Mouse (Mus musculus): ENCODE results near the gene Abcd4.

Gene Abcd4

DNA sequence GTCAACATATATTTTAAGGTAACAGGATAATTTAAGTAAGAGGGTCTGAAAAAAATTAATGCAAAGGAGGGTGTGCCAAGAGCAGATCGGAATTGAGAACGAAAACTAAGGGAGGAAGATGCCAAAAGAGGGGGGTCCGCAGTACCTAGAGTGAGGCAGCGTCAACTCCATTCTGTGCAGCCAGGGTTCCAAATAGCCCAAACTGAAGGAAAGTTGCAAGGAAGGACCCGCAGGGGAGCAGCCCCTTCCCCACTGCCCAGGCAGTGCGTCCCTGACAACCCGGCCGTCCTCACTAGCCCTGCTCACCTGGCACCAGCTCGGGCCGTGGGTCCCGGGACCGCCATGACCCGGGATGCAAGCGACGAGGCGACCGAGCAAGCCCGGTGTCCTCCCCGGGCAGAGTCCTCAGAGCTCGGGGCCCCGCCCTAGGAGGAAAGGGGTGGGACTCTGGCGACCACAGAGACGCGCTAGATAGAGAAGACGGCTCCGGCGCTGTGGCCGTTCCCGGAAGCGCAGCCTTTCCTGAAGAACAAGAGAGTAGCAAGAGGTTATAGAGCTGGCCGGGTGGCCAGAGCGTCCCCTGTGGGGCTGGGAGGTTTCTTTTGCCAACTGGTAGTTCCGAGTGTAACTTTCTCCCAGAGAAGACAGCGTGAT lies at the start of gene Abcd4:
TSS of gene Abcd4 (minus strand) at position 437 of the 654 bp plus-strand sequence.
- DNase-seq (ENCODE audit: low spot score in 2 of 2) = peak; percentile 90 to 96

DNA sequence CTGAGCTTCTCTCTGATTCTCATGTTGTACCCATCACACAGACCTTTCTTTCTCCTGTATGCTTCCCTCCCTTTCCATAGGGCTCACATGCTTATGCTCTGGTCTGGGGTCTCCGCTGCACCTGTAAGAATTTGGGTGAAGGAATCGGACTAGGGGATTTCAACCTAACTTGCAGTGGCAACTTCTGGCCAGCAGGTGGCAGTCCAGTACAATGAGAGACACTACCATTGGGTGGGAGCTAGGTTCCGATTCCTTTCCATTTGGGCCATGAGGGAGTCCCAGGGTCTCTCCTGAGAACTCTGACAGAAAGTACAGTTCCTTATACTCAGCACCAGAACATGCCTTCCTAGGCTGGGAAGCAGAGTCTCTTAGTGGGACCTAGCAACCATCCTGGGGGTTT lies 36.7 kb upstream of the Abcd4 start:
- peak; percentile 38 to 40 for DNase-seq (ENCODE audit: low spot score in 2 of 2)

DNA sequence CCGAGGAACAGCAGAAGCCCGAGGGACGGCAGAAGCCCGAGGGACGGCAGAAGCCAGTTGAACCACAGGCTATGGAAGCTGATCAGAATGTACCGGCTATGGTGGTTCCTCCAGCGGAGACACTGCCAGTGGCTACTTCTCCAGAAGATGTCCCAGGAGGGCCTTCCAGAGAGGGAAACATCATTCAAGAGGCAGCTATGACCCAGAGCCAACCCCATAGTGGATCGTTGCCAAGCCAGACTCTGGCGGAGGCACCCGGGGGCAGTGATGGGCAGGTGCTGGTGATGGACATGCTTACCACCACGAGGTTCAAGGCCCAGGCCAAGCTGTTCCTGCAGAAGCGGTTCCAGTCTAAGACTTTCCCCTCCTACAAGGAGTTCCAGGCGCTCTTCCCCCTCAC lies 33.0 kb upstream of the Abcd4 start:
- no peak for DNase-seq (ENCODE audit: low spot score in 2 of 2)

DNA sequence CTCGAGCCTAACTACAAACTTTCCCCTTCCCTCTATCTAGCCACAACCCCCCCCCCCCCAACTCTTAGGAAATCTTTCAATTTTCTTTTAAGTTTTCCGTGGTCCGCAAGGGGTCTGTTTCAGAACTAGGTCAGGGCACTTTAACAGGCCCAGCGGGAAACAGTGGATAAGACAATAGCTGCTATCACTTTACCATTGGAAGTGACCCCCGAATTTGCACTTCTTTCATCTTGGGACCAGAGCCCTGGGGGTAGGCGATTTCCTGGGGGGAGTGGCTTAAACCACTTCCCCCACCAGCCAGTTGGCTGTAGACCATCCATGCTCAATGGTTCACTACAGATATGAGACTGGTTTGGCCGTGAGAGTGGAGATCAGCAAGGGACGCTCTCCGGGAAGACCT lies 23.4 kb upstream of the Abcd4 start, which contains the start of gene Vrtn:
TSS of gene Vrtn (plus strand) at position 366 of the 400 bp plus-strand sequence.
- DNase-seq (ENCODE audit: low spot score in 2 of 2) = no peak

DNA sequence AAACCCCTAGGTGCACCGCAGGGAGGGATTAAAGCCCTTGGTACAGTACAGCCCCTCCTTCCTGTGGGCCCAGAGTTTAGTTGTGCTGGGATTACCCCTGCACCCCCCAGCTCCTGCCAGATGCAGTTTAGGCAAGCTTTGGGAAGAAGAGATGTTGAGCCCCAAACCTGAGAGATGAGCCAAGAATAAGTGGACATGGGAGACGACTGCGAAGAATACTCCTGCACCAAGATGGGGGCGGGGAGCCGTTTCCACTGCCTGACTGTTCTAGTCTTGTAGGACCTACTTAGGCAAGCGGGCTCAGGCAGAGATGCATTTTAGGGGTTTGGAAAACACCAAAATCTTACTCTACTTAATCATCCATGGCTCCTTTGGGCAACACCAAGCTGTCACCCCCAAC lies 23.0 kb upstream of the Abcd4 start:
- no peak for DNase-seq (ENCODE audit: low spot score in 2 of 2)

DNA sequence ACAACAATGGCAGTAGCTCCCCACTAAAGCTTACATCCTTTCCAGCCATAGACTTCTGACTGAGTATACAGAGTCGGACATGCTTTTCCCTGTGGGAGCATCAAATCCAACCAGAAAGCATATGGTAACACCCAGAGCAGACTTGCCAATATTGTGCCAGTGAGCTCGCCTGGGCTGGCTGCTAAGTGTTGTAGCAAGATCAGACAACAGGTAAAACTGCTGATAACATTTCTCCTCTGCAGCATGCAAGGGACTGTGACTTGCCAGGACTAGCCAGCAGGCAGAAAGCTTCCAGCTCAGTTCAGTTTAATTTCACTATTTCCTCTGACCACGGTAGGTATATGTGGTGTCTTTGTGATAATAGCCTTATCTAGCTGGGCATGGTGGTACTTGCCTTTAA lies 14.7 kb upstream of the Abcd4 start:
- peak; percentile 16 to 44 for DNase-seq (ENCODE audit: low spot score in 2 of 2)

DNA sequence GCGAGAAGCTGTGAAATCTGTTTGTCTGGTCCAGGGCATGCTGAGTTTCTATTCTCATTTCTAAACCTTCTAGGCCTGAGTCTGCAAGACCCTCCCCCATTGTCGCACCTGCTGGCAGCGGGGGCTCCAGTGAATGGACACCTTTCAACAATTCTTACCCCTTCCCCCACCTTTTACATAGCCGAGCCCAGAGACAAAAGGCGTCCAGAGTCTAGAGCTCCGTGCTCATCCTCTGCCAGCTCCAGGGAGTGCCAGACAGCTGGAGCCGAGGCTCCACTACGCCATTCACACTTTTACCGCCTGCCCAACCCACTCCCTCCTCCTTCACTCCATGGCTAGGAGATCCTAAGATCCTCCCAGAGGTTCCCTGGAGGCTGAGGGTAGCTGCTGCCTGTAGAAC lies 7.9 kb upstream of the Abcd4 start:
- no peak for DNase-seq (ENCODE audit: low spot score in 2 of 2)

DNA sequence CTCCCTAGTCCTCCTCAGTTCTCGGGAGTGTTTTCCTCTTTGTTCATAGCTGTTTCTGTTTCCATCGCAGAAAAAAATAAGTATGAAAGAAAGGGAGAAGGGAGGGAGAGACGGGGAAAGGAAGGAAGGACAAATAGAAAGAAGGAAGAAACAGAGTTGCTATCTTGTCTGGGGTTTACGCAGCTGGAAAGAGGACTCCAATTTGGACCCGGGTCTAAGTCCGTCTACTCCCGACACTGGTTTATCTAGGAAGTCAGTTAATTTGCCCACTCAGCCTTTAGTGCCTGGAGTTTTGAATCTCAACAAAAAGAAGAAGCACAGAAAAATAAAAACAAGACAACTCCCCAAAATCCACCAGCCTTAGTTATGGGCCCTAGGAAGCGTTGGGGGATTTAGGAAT lies 7.4 kb upstream of the Abcd4 start:
- DNase-seq (ENCODE audit: low spot score in 2 of 2) = no peak

DNA sequence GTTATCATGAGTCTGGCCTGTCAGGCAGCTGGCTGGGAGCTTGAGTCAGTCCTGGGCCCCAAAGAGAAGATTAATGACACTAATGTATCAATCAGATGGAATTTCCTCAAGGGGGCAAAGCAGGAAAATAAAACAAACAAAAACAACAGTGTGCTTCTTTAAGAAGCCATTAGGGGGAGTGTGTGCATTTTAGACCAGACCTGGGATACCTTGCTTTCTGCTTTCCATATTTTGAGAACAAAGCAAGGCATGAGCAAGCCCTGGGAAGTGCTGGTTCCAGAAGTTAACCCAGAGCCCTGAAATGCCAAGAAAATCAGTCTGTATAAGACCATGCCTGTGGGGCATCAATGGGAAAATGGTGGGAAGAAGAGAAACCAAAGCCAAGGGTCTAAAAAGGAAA lies 3.8 kb upstream of the Abcd4 start:
- DNase-seq (ENCODE audit: low spot score in 2 of 2) = no peak

DNA sequence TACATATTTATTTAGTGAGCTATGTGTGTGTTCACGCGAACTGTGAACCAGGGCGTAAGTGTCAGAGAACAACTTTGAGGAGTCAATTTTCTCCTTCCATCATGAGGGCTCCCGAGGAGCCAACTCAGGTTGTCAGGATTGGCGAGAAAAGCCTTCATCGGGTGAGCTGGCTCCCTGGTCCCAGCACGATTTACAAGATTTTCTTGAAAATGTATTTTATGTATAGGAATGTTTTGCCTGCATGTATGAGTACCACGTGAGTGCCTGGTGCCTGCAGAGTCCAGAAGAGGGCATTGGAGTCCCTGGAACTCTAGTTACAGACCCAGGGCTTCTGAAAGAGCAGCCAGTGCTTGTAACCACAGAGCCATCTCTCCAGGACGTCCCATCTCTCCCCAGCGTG lies 450 bp upstream of the Abcd4 start:
- DNase-seq (ENCODE audit: low spot score in 2 of 2) = no peak

DNA sequence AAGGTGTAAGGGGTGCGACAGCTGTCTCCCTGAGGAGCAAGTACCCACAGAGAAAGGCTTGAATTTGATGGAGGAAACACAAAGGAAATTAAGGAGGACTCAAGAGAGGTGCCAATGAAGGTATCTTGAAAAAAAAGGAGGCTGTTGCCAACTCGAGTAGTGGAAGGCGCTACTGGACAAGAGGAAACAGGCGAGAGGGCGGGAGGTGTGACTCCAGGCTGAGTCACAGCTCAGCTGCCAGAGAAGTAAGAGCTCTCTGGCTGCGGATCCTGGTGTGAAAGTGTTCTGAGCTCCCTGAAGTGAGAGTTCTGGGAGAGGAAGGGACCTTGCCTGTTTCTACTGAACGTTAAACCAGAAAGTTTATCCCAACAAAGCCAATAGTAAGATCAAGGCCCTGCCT lies 2.7 kb downstream of the Abcd4 start:
- peak; percentile 44 to 67 for DNase-seq (ENCODE audit: low spot score in 2 of 2)

DNA sequence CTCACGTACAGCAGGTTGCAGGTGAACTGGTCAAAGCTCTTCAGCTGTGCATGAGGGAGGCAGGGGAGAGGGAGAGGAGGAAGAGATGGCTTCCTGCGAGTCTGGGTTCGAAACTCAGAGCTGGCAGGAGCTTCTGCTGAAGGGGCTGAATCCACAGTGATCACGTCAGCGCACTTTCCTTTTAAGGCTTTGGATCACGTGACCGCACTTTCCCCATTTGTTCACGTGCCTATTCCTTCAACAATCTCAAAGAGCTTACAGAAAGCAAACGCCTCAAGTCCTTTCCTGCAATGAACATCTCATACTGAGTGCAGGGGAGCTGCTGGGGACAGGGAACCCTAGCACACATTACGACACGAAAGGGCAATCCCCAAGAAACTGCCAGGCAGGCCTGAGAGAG lies 3.2 kb downstream of the Abcd4 start:
- no peak for DNase-seq (ENCODE audit: low spot score in 2 of 2)

DNA sequence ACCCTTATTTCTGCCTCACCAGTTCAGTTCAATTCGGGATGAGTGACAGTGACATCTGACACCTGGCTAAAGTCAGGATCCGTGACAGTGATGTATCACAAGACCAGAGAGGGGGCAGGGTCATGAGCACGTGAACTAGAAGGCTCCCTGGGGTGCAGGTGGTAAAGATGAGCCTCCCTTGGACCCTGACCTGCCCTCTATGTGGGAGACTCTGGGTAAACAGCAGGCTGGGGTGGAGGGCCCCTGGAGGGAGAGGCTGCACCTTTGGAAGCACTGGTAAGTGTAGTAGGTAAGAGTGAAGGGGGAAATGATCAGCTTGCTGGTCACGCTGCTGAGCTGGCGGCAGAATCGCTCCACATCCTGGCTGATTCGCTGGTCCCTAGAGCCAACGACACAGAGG lies 4.7 kb downstream of the Abcd4 start:
- DNase-seq (ENCODE audit: low spot score in 2 of 2) = no peak

DNA sequence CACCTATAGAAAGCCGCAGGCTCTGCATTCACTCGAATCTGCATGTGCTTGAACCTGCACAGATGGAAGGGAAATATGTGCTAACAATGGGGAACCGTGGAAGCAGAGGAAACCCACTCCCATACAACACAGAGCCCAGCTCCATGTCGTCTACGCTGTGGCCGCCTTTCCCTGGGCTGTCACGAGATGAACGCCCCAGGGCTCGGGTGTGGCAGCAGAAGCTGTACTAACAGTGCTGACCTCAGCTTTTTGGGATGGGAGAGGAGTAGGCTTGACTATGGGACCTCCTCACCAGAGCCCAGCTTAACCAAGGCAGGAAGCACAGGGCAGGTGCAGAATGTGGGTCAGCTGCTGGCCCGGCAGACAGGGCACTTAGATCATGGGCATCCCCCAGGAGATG lies 5.5 kb downstream of the Abcd4 start:
- DNase-seq (ENCODE audit: low spot score in 2 of 2) = no peak

DNA sequence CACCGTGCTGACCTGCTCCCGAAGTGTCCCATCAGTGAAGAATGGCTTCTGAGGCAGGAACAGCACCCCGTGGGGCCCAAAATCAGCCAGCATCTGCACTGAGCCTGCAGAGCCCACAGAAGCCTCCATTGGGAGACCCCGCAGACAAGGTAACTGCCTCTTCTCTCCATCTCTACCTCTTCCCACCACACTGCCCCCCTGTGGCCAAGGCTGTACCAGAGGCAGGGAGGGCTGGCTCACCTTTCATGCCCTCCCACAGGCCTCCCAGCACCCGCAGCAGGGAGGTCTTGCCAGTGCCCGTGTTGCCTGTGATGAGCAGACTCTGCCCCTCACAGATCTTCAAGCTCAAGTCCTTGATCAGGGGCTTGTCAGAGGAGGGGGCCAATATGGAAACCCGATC lies 11.4 kb downstream of the Abcd4 start:
- no peak for DNase-seq (ENCODE audit: low spot score in 2 of 2)

DNA sequence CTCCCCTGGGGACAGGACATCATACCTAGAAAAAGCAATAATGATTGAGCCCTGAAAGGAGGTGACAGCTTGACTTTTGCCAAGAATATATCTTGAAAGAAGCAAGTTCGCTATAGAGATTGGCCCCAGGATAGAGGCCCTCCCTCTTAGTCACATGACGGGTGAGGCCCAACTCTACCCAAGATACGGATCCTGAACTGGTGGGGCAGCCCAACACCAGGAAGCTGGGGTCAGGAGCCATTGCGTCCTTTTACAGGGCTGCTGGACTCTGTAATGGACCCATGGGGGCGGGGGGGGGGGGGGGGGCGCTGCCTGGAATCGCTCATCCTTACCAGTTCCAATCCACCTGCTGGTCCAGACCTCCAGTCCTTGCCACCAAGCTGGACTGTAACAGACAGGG lies 13.2 kb downstream of the Abcd4 start:
- DNase-seq (ENCODE audit: low spot score in 2 of 2) = no peak

DNA sequence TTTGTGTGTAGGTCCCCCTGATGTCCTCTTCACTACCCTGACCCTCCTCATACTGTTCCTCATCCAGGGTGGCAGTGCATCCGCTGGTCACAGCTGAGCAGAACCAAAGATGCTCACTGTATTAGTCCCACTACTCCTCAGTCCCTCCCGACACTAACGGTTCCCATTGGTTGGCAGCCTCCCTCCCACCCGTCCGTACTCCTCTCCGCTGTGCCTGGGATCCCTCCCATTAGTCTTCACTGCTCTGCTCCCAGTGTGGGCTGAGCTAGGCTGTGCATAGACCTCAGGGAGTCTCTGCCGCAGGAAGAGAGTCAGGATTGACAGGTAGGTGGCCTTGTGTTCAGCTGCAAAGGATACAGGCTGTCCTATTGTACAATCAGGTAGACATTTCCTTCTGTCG lies 18.9 kb downstream of the Abcd4 start:
- DNase-seq (ENCODE audit: low spot score in 2 of 2) = no peak

DNA sequence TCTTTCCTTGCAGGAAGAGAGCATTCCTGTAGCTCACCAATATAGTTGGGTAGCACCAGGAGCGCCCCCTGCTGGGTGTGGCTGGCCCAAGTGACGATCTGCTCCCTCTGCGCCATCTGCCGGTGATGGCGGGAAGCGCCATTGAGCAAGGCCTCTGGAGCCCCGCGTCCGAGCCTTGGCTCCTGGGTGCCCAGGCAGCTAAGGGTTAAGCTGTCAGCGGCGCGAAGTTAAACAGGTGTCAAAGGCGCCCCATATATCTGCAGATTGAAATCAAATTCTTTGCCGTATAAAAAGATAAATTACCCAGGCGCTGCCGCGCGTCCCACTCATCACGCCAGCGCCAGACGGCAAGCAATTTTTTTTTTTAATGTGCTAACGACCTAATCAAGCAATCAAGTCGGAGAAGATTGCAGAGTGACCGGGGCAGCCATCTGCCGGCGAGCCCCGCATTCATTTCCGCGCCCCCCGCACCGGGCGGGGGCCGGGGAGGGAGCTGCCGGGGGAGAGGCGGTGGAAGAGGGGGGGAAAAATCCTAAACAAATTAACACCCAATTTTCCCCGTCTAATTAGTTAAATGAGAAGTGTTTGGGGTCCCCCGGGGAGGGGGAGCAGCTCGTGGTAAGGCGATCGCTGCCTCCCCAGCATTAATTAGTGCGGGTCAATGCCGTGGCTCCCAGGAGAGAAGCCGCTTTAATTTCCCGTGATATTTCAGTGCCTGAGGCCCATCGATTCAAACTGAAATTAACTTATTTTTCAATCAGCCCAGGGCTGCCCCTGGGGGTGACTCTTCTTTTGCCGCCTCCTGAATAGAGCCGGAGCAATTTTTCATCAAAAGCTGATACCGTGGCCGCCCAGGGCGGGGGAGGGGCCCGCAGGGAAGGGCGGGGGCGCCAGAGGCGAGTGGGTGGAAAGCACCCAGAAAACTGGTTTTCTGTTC lies 27.1 kb downstream of the Abcd4 start:
- peak; percentile 90 to 91 for DNase-seq (ENCODE audit: low spot score in 2 of 2)

DNA sequence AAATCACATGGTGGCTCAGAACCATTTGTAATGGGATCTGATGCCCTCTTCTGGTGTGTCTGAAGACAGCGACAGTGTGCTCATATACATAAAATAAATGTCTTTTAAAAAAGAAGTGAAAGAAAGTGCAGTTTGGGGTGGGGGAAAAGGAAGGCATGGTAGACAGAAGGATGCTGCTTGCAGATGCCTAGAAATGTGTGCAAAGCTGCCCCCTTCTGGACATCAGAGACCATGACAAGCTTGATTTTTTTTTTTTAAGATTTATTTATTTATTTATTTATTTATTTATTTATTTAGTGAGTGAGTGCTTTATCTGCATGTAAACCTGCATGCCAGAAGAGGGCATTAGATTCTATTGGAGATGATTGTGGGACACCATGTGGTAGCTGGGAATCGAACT lies 35.9 kb downstream of the Abcd4 start:
- DNase-seq (ENCODE audit: low spot score in 2 of 2) = no peak

DNA sequence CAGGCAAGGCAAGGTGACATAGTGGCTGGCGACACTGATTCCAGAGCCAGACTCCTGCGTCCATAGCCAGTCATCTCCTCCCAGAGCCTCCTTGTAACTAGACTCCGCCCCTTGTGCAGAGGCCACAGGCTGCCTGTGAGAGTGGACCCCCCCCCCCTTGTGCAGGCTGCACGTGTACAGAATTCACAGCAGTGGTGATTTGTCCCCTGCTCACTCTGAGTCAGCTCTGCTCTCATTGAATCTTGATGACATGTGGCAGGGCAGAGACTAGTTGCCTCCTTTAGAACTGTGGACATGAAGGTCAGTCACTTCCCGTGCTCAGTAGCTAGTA lies 38.8 kb downstream of the Abcd4 start:
- no peak for DNase-seq (ENCODE audit: low spot score in 2 of 2)

DNA sequence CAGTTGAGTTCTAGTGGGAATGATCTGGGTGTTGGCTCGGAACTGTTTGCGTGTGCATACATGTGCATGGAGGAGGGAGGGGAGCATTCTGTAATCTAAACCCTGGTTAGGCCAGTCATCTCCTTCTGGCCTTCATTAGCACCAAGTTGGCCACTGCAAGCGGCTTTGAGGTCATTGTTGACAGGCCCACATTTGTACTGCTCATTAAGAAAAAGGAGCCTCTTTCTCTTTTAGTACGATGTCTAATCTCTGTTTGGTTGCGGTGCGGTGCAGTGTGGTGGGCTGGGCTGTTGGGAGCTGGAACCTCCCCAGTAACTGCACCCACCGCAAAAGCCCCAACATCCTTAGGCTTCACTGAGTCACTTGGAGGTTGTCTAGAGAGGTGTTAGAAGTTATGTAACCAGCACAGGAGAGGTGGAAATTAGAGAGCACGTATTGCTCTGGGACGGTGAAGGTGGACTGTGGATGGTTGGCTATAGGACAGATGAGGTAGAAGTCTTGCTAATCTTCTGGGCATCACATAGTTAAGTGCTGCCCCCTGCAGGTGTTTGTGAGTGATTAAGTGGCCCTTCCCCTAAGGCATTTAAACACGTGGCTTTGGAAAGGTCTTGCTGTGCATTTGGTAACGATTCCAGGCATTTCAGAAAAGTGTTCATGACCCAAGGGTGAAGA lies 39.3 kb downstream of the Abcd4 start:
- no peak for DNase-seq (ENCODE audit: low spot score in 2 of 2)

DNA sequence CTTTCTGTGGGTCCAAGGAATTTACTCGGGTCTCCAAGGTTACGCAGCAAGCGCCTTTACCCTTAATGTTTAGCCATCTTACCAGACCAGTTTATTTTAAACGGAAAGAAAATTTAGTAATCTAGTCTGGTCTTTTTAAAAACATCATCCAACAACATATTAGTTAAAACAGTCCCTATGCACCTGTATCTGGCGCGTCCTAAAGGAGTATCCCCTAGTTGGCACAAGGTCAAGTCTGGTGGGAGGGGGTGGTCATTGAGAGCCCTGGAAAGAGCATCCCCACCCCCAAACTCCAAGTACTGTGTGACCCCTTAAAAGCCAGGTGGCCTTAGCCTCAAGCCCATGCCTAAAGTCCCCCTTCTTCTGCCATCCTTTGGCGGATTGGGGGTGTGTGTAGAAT lies 44.1 kb downstream of the Abcd4 start:
- DNase-seq (ENCODE audit: low spot score in 2 of 2) = no peak

DNA sequence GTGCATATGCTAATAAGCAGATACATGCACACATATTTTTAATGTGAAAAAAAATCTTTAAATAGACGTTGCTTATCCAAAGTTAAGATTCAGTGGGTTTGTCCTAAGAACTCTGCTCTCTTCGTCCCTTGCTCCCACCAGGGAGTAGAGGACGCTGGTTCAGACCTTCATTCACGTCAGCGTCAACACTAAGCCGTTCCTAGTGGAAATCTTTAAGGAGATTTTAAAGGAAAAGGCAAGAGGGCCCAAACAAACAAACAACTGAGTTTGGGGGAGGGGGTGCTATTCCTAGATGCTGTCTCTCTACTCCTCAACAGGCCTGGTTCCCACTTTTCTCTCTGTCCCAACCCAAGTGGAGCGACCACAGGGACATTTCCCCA lies 44.9 kb downstream of the Abcd4 start:
- no peak for DNase-seq (ENCODE audit: low spot score in 2 of 2)

Data from urinary bladder, postnatal 36 days (tissue).